Mouse (Mus musculus): Measurements from ENCODE around the gene Gpr152. TPM values are rescaled to one million over a fixed set of nuclear protein-coding genes. Genes with fewer than 3 reads are reported as not detected.

Gene Gpr152
- polyA plus RNA-seq (2014; fragmentation: Nextera tagmentation; extraction: Ambion mirVana): not detected in 2 replicates

- 75% methylated on average over 2 of the region's 2 CpGs for WGBS
- H3K9ac ChIP-seq: no peak within 1 kb of the TSS
- DNase-seq (ENCODE audit: low spot score): no peak
Observed at GRCm38 (mm10) chr19:4139446-4139845, at the start of gene Gpr152. Gpr152 (plus strand) TSS chr19:4139787.

GRCm38 (mm10) chr19:4090446-4090845 lies 49.1 kb upstream of the Gpr152 start:
- no peak overlapping the region for H3K27ac ChIP-seq
- no peaks in the 10 kb centered on the region for H3K4me1 ChIP-seq (replicated peaks; ENCODE audit: control insufficient read depth, insufficient read depth, low read length)
- DNase-seq (ENCODE audit: low spot score) (no peak), ATAC-seq (ENCODE audit: low FRiP score) (no peak)
- no peak overlapping the region for H3K9ac ChIP-seq
- no peaks in the 10 kb centered on the region for H3K36me3 ChIP-seq (replicated peaks; ENCODE audit: control insufficient read depth, insufficient read depth)
- 81% methylated on average over 3 of the region's 3 CpGs for WGBS
- no peak overlapping the region for H3K4me3 ChIP-seq (replicated peaks; ENCODE audit: low read length)
- H3K9me3 ChIP-seq (ENCODE audit: control insufficient read depth, low read length): no peaks in the 10 kb centered on the region
- H3K4me2 ChIP-seq (replicated peaks): no peak overlapping the region
- no peaks in the 10 kb centered on the region for H3K27me3 ChIP-seq (ENCODE audit: control insufficient read depth, insufficient read depth, low read length)

More at GRCm38 (mm10) chr19:4139446-4139845, at the start of gene Gpr152:
- Histone ChIP-seq H3K27ac (no peak within 1 kb of the TSS), H3K36me3 (replicated peaks; ENCODE audit: control insufficient read depth, insufficient read depth) (no peaks in the 10 kb centered on the region), H3K4me3 (replicated peaks; ENCODE audit: low read length) (no peak within 1 kb of the TSS), H3K27me3 (ENCODE audit: control insufficient read depth, insufficient read depth, low read length) (no peaks in the 10 kb centered on the region), H3K4me2 (replicated peaks) (no peak within 1 kb of the TSS), H3K4me1 (replicated peaks; ENCODE audit: control insufficient read depth, insufficient read depth, low read length) (no peaks in the 10 kb centered on the region), H3K9me3 (ENCODE audit: control insufficient read depth, low read length) (no peaks in the 10 kb centered on the region)
- no peak for ATAC-seq (ENCODE audit: low FRiP score)

GRCm38 (mm10) chr19:4091383-4091782 lies 48.2 kb upstream of the Gpr152 start:
- Histone ChIP-seq H3K4me3 (replicated peaks; ENCODE audit: low read length) (no peak overlapping the region), H3K9me3 (ENCODE audit: control insufficient read depth, low read length) (no peaks in the 10 kb centered on the region), H3K4me2 (replicated peaks) (no peak overlapping the region), H3K4me1 (replicated peaks; ENCODE audit: control insufficient read depth, insufficient read depth, low read length) (peaks cover 6% of the 10 kb centered on the region; the same call in 1 of the 2 replicates), H3K9ac (no peak overlapping the region), H3K36me3 (replicated peaks; ENCODE audit: control insufficient read depth, insufficient read depth) (no peaks in the 10 kb centered on the region), H3K27ac (no peak overlapping the region), H3K27me3 (ENCODE audit: control insufficient read depth, insufficient read depth, low read length) (no peaks in the 10 kb centered on the region)
- no peak for DNase-seq (ENCODE audit: low spot score)
- 81% methylated on average over 2 of the region's 2 CpGs for WGBS
- no peak for ATAC-seq (ENCODE audit: low FRiP score)

- 91% methylated on average over 3 of the region's 3 CpGs for WGBS
- Histone ChIP-seq H3K4me2 (replicated peaks) (no peak overlapping the region), H3K9ac (no peak overlapping the region), H3K4me1 (replicated peaks; ENCODE audit: control insufficient read depth, insufficient read depth, low read length) (peaks cover 12% of the 10 kb centered on the region), H3K27me3 (ENCODE audit: control insufficient read depth, insufficient read depth, low read length) (no peaks in the 10 kb centered on the region), H3K9me3 (ENCODE audit: control insufficient read depth, low read length) (no peaks in the 10 kb centered on the region), H3K4me3 (replicated peaks; ENCODE audit: low read length) (no peak overlapping the region), H3K36me3 (replicated peaks; ENCODE audit: control insufficient read depth, insufficient read depth) (no peaks in the 10 kb centered on the region), H3K27ac (no peak overlapping the region)
- ATAC-seq (ENCODE audit: low FRiP score) (no peak), DNase-seq (ENCODE audit: low spot score) (no peak)
Observed at GRCm38 (mm10) chr19:4092750-4093149, 46.8 kb upstream of the Gpr152 start.

GRCm38 (mm10) chr19:4093772-4094171 lies 45.8 kb upstream of the Gpr152 start:
- Histone ChIP-seq H3K27me3 (ENCODE audit: control insufficient read depth, insufficient read depth, low read length) (no peaks in the 10 kb centered on the region), H3K9ac (no peak overlapping the region), H3K4me3 (replicated peaks; ENCODE audit: low read length) (no peak overlapping the region), H3K4me2 (replicated peaks) (no peak overlapping the region), H3K9me3 (ENCODE audit: control insufficient read depth, low read length) (no peaks in the 10 kb centered on the region), H3K36me3 (replicated peaks; ENCODE audit: control insufficient read depth, insufficient read depth) (no peaks in the 10 kb centered on the region), H3K27ac (no peak overlapping the region), H3K4me1 (replicated peaks; ENCODE audit: control insufficient read depth, insufficient read depth, low read length) (peaks cover 18% of the 10 kb centered on the region)
- ATAC-seq (ENCODE audit: low FRiP score) (no peak), DNase-seq (ENCODE audit: low spot score) (no peak)
- 86% methylated on average over 7 of the region's 7 CpGs for WGBS

- Histone ChIP-seq H3K27ac (no peak overlapping the region), H3K4me2 (replicated peaks) (no peak overlapping the region), H3K4me1 (replicated peaks; ENCODE audit: control insufficient read depth, insufficient read depth, low read length) (peaks cover 24% of the 10 kb centered on the region), H3K9ac (no peak overlapping the region), H3K27me3 (ENCODE audit: control insufficient read depth, insufficient read depth, low read length) (no peaks in the 10 kb centered on the region), H3K36me3 (replicated peaks; ENCODE audit: control insufficient read depth, insufficient read depth) (no peaks in the 10 kb centered on the region), H3K4me3 (replicated peaks; ENCODE audit: low read length) (no peak overlapping the region), H3K9me3 (ENCODE audit: control insufficient read depth, low read length) (no peaks in the 10 kb centered on the region)
- WGBS: 86% methylated on average over 3 of the region's 3 CpGs
- no peak for ATAC-seq (ENCODE audit: low FRiP score)
- DNase-seq (ENCODE audit: low spot score): no peak
Observed at GRCm38 (mm10) chr19:4094348-4094747, 45.2 kb upstream of the Gpr152 start.

- 78% methylated on average over 5 of the region's 5 CpGs for WGBS
- DNase-seq (ENCODE audit: low spot score): no peak
Observed at GRCm38 (mm10) chr19:4094774-4095303, 44.7 kb upstream of the Gpr152 start.

GRCm38 (mm10) chr19:4095802-4096201 lies 43.8 kb upstream of the Gpr152 start:
- Histone ChIP-seq H3K4me2 (replicated peaks) (peak overlapping the region; percentile 73), H3K27ac (0 out of 2 replicates have a peak overlapping the region, but pooled peaks have one; percentile 89), H3K4me3 (replicated peaks; ENCODE audit: low read length) (peak overlapping the region; percentile 66; the same call in 1 of the 2 replicates), H3K9me3 (ENCODE audit: control insufficient read depth, low read length) (no peaks in the 10 kb centered on the region), H3K4me1 (replicated peaks; ENCODE audit: control insufficient read depth, insufficient read depth, low read length) (peaks cover 38% of the 10 kb centered on the region), H3K9ac (no peak overlapping the region), H3K27me3 (ENCODE audit: control insufficient read depth, insufficient read depth, low read length) (no peaks in the 10 kb centered on the region), H3K36me3 (replicated peaks; ENCODE audit: control insufficient read depth, insufficient read depth) (no peaks in the 10 kb centered on the region)
- 68% methylated on average over 3 of the region's 3 CpGs for WGBS
- no peak for ATAC-seq (ENCODE audit: low FRiP score)
- no peak for DNase-seq (ENCODE audit: low spot score)

More at GRCm38 (mm10) chr19:4094774-4095303, 44.7 kb upstream of the Gpr152 start:
- no peak overlapping the region for H3K4me2 ChIP-seq (replicated peaks)
- no peak overlapping the region for H3K27ac ChIP-seq
- H3K4me3 ChIP-seq (replicated peaks; ENCODE audit: low read length): no peak overlapping the region
- H3K27me3 ChIP-seq (ENCODE audit: control insufficient read depth, insufficient read depth, low read length): no peaks in the 10 kb centered on the region
- peaks cover 29% of the 10 kb centered on the region for H3K4me1 ChIP-seq (replicated peaks; ENCODE audit: control insufficient read depth, insufficient read depth, low read length)
- no peak for ATAC-seq (ENCODE audit: low FRiP score)
- H3K36me3 ChIP-seq (replicated peaks; ENCODE audit: control insufficient read depth, insufficient read depth): no peaks in the 10 kb centered on the region
- H3K9me3 ChIP-seq (ENCODE audit: control insufficient read depth, low read length): no peaks in the 10 kb centered on the region
- no peak overlapping the region for H3K9ac ChIP-seq

- Histone ChIP-seq H3K27ac (peak within 1 kb of the TSS; percentile 89), H3K9ac (peak within 1 kb of the TSS; percentile 60), H3K9me3 (ENCODE audit: control insufficient read depth, low read length) (no peaks in the 10 kb centered on the region), H3K4me2 (replicated peaks) (peak within 1 kb of the TSS; percentile 73), H3K27me3 (ENCODE audit: control insufficient read depth, insufficient read depth, low read length) (peaks cover 7% of the 10 kb centered on the region; the same call in 1 of the 2 replicates), H3K36me3 (replicated peaks; ENCODE audit: control insufficient read depth, insufficient read depth) (no peaks in the 10 kb centered on the region), H3K4me1 (replicated peaks; ENCODE audit: control insufficient read depth, insufficient read depth, low read length) (peaks cover 45% of the 10 kb centered on the region), H3K4me3 (replicated peaks; ENCODE audit: low read length) (peak within 1 kb of the TSS; percentile 66)
- WGBS: under 1% methylated on average over 65 of the region's 65 CpGs
- DNase-seq (ENCODE audit: low spot score) (peak; percentile 99), ATAC-seq (ENCODE audit: low FRiP score) (peak; percentile 94)
Observed at GRCm38 (mm10) chr19:4096642-4097440, 42.7 kb upstream of the Gpr152 start, which contains the start of gene Cdk2ap2. Cdk2ap2 (plus strand) TSS chr19:4097182.

Measured in hindbrain, embryonic 14.5 days (tissue).